Mouse (Mus musculus): ENCODE measurements around the gene Zfp874a.
"Not testable (repeated sequence)": the region's sequence is repeated elsewhere in the genome, so short reads cannot be mapped to it uniquely, and the experiment has no call there.

Zfp874a gene

GRCm38 (mm10) chr13:67451172-67452020 lies at the start of gene Zfp874a:
Gene Zfp874a (minus strand): TSS chr13:67451624.
- peak; percentile 80 to 95 for DNase-seq (ENCODE audit: low spot score in 2 of 2)

GRCm38 (mm10) chr13:67500908-67501307 lies 49.5 kb upstream of the Zfp874a start:
- no peak for DNase-seq (ENCODE audit: low spot score in 2 of 2)

- peak; percentile 76 to 92 for DNase-seq (ENCODE audit: low spot score in 2 of 2)
Measured at GRCm38 (mm10) chr13:67500084-67500719, 48.8 kb upstream of the Zfp874a start, which contains the start of gene Zfp58. Gene Zfp58 (minus strand): TSS chr13:67500555.

GRCm38 (mm10) chr13:67495631-67496030 lies 44.2 kb upstream of the Zfp874a start:
- DNase-seq (ENCODE audit: low spot score in 2 of 2), result no peak

GRCm38 (mm10) chr13:67484424-67484811 lies 33.0 kb upstream of the Zfp874a start:
- no peak for DNase-seq (ENCODE audit: low spot score in 2 of 2)

DNA sequence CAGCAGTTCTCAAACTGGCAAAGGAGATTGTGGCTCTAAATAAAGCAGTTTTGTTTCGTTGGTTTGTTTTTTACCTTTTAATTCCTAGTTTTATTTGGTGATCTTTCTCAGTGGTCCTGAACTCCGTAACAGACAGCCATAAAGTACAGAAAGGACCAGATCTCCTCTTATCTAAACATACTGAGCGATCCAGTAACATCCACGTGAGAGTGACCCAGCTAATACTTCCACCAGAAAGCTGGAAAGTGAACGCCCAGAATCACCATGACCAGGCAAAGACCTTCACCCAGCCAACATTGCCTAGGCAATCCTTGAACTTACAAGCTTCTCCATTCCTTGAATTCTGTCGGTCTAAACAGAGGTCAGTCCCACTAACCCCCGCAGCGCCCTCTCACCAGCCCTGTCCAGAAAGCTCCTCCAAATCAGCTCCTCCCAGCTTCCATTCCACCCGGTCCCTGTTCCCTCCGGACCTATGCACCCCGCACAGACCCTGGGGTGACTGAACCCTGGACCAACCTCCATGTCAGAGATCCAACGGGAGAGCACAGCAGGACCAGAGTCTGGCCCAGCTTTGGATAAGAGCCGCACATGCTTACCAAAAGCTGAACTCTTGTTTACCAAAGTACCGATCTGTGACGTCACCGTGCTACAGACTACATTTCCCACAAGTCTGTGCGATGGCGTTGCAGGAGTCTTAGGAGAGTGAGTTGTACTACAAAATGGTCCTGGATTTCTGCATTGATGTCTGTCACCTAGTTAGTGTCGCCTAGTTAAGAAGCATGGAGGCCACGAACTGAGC lies 32.4 kb upstream of the Zfp874a start, which contains the start of gene Zfp874b:
Gene Zfp874b (minus strand): TSS at position 634 of the 799 bp plus-strand sequence.
- peak; percentile 70 to 93 for DNase-seq (ENCODE audit: low spot score in 2 of 2)

DNA sequence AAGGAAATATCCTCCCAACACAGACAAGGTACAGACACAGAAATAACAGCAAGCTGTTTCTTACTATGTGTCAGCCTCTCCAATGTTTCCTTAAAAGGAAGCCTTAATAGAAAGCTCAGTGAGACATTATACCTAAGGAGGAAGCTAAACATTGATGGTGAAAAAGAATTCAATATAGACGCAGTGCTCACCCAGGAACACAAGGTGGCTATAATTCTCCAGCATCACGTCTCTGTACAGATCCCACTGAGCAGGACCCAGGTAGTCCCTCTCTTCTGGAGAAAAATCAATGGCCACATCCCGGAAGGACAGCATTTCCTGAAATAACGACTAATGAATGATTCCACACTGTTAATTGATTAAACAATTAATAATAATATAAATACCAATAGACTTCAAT lies 30.1 kb upstream of the Zfp874a start:
- DNase-seq (ENCODE audit: low spot score in 2 of 2), result no peak

- no peak for DNase-seq (ENCODE audit: low spot score in 2 of 2)
Measured at GRCm38 (mm10) chr13:67469274-67469673, 17.9 kb upstream of the Zfp874a start.

GRCm38 (mm10) chr13:67463506-67464185 lies 12.2 kb upstream of the Zfp874a start:
- not testable (repeated sequence) for DNase-seq (ENCODE audit: low spot score in 2 of 2)

GRCm38 (mm10) chr13:67452021-67452309 lies 541 bp upstream of the Zfp874a start:
- DNase-seq (ENCODE audit: low spot score in 2 of 2), result no peak

GRCm38 (mm10) chr13:67437095-67437494 lies 14.3 kb downstream of the Zfp874a start:
- DNase-seq (ENCODE audit: low spot score in 2 of 2), result not testable (repeated sequence)

DNA sequence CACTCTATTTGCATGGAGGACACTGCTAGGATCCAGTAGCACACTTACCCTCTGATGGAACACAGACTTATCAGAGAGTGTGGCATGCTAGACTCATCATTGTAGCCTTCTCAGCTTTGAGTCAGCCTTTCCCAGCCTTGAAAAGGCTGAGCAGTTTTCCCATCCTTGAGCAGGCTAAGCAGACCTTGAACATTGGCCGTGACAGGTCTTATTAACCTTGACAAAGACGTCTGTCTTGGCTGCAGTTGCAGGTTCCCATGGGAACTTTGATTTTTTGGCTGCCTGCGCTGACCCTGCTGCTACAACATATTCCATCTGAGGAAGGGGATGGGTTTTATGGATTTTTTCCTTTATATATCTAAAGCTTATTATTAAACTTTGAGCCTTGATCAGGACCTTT lies 23.3 kb downstream of the Zfp874a start:
- no peak for DNase-seq (ENCODE audit: low spot score in 2 of 2)

- not testable (repeated sequence) for DNase-seq (ENCODE audit: low spot score in 2 of 2)
Measured at GRCm38 (mm10) chr13:67425699-67426098, 25.7 kb downstream of the Zfp874a start.

- not testable (repeated sequence) for DNase-seq (ENCODE audit: low spot score in 2 of 2)
Measured at GRCm38 (mm10) chr13:67422532-67422931, 28.9 kb downstream of the Zfp874a start.

DNA sequence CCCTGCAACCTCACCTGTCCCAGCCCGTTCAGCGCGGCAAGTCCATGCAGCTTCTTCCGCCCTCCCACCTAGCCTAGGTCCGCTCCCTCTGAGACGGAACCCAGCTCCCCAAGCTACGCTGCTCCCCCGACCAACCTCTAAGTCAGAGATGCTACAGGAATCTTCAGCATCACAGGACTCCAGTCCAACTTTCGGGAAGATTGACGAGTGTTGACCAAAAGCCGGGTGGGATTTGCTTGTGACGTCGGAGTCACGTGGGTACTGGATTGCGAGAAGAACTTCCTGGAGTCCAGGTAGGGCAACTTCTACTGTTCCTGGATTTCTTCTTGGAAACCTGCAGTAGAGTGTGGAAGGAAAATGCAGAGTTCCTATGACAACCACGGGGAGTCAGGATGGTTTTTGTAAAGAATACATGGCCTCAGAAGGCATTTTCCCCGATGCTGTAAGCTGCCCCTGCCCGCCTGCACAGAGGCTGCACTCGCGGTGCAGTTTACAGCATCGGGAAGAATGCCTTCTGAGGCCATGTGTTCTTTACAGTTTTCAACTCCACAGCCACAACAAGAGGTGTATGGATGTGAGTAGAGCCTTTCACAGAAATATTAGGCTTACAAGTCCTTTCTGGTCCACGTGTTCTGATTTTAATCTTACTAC lies 30.1 kb downstream of the Zfp874a start, which contains the start of gene Zfp459:
Gene Zfp459 (minus strand): TSS at position 212 of the 651 bp plus-strand sequence.
- DNase-seq (ENCODE audit: low spot score in 2 of 2), result peak in 1 of 2 experiments; percentile 23

- DNase-seq (ENCODE audit: low spot score in 2 of 2), result peak in 1 of 2 experiments; percentile 2
Measured at GRCm38 (mm10) chr13:67420558-67421206, 30.7 kb downstream of the Zfp874a start.

GRCm38 (mm10) chr13:67416811-67417210 lies 34.6 kb downstream of the Zfp874a start:
- no peak for DNase-seq (ENCODE audit: low spot score in 2 of 2)

DNA sequence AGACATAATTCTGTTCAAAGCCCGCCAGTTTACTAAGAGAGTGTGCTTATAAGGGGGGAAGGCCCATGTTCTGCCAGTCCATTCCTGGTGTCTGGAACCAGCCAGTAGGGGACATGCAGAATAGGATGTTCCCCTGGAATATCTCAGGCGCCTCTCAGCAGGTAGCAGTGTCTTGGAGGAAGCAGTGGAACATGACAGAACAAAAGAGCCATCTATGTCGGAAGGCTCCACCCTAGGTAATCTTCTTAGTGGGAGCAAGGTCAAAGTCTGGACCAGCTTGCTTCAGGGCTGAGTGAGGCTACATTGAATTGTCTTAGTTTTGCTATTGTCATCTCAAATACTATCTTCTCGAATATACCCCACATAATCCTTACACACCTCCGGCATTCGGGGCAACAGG lies 35.7 kb downstream of the Zfp874a start:
- no peak for DNase-seq (ENCODE audit: low spot score in 2 of 2)

DNA sequence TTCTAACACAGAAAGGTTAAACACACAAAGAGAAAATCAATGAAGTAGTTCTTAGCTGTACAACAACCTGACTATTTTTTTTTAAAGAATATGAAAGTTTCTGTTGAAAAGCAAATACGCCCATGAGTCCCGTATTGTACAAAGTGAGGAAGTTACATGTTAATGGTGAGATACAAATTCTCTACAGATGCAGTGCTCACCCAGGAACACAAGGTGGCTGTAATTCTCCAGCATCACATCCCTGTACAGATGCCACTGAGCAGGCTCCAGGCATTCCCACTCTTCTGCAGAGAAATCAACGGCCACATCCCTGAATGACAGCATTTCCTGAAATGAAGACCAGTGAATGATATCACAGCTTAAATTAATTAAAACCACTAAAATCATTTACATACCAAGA lies 37.8 kb downstream of the Zfp874a start:
- DNase-seq (ENCODE audit: low spot score in 2 of 2), result peak in 1 of 2 experiments; percentile 5

- DNase-seq (ENCODE audit: low spot score in 2 of 2), result peak in 1 of 2 experiments; percentile 70
Measured at GRCm38 (mm10) chr13:67399183-67399903, 52.1 kb downstream of the Zfp874a start, which contains the start of gene Zfp429. Gene Zfp429 (minus strand): TSS chr13:67399819.
